Mouse (Mus musculus): ENCODE measurements around the gene Rnf126. TPM values are rescaled to one million over a fixed set of nuclear protein-coding genes. Genes with fewer than 3 reads are reported as not detected.

Gene Rnf126
- polyA plus RNA-seq, 1 experiment, result 122 TPM

DNA sequence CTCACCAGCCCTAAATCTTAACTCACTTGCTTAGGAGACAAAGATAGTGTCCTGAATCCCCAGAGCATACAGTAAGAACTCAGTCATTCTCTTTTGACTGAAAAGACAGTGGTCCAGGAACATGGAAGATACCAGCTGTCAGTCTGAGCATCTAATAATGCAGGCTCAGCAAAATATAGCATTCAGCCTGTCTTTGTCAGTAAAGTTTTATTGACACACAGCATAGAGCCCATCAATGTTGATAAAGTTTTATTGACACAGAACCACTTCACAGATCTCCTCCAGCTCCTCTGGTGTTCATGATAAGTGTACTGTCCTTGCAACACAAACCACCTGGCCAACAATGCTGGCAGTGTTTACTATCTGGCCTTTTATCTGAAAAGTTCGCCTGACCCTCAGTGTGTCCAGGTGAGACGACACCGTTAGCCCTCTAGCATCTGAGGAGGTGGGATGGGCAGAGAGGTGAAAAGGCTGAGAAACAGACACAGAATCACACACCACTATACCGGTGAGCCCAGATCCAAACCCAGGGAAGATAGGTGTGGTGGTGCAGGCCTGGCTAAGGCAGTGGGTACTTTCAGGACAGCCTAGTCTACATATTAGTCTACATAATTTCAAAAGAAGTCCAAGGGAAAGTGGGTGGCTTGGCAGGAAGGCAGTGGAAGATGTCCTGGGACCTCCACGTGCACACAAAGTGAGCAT is 25.7 kb upstream of the Rnf126 start:
- Histone ChIP-seq H3K4me3 (ENCODE audit: extremely low read depth, insufficient read depth, insufficient read length) (no peak overlapping the region), H3K4me1 (ENCODE audit: control insufficient read depth, insufficient read depth, insufficient read length) (peaks cover 2% of the 10 kb centered on the region), H3K27ac (ENCODE audit: insufficient read depth, low read length) (no peak overlapping the region), H3K27me3 (ENCODE audit: control insufficient read depth, insufficient read depth, low read length) (no peaks in the 10 kb centered on the region), H3K36me3 (ENCODE audit: control insufficient read depth, insufficient read depth, low read length) (no peaks in the 10 kb centered on the region)
- 88% methylated on average over 5 of the region's 5 CpGs for WGBS
- TF ChIP-seq CTCF (IDR thresholded peaks at IDR 0.05; ENCODE audit: extremely low read depth, insufficient read depth, insufficient read length, insufficient replicate concordance) (no peak), POLR2A (IDR thresholded peaks at IDR 0.05; ENCODE audit: low read depth, low read length) (no peak)
- DNase-seq (ENCODE audit: low read depth in 1 of 2, low spot score in 2 of 2), result no peak

DNA sequence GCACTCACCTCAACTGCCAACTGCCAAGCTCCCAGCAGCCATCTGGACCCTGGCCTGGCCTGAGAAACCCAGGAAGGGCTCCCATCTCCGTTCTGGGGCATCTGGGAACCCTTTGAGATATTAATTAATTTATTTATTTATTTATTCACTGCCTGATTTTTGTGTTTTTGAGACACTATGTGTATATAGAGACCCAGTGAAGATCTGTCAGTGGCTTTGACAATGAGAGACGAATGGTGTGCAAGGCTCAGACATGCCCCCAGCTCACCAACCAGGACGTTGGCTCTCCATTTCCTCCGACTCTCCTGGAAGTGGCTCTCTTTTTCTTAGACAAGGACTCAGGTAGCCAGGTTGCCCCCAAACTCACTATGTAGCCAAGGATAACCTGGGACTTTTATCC is 24.1 kb upstream of the Rnf126 start, which contains the start of gene Prss57:
Gene Prss57 (minus strand): TSS at position 101 of the 400 bp plus-strand sequence.
- DNase-seq (ENCODE audit: low read depth in 1 of 2, low spot score in 2 of 2), result no peak
- 74% methylated on average over 4 of the region's 4 CpGs for WGBS
- no peak for TF ChIP-seq CTCF (IDR thresholded peaks at IDR 0.05; ENCODE audit: extremely low read depth, insufficient read depth, insufficient read length, insufficient replicate concordance)
- no peak for TF ChIP-seq POLR2A (IDR thresholded peaks at IDR 0.05; ENCODE audit: low read depth, low read length)
- no peaks in the 10 kb centered on the region for H3K27me3 ChIP-seq (ENCODE audit: control insufficient read depth, insufficient read depth, low read length)
- no peak within 1 kb of the TSS for H3K4me3 ChIP-seq (ENCODE audit: extremely low read depth, insufficient read depth, insufficient read length)
- no peak within 1 kb of the TSS for H3K27ac ChIP-seq (ENCODE audit: insufficient read depth, low read length)
- no peaks in the 10 kb centered on the region for H3K36me3 ChIP-seq (ENCODE audit: control insufficient read depth, insufficient read depth, low read length)
- H3K4me1 ChIP-seq (ENCODE audit: control insufficient read depth, insufficient read depth, insufficient read length), result peaks cover 2% of the 10 kb centered on the region

DNA sequence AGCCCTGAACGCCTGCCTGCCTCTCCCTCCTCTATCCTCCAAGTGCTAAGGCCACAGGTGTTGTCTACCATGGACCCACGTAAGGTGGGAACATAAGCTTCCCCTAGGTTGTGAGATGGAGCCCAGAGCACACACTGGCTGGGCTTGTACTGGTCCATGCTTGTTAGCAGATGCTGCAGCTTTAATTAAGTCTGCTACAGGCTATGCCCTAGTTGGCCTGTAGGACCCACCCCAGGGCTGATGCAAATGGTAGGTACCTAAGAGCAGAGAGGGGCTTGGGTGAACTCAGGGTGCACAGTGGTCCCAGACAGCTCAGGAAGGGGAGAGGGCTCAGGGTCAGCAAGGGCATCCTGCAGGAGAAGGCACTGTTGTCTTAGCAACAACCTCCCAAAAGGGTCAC is 22.8 kb upstream of the Rnf126 start:
- Histone ChIP-seq H3K36me3 (ENCODE audit: control insufficient read depth, insufficient read depth, low read length) (no peaks in the 10 kb centered on the region), H3K4me1 (ENCODE audit: control insufficient read depth, insufficient read depth, insufficient read length) (no peaks in the 10 kb centered on the region; the same call in 1 of the 2 replicates), H3K4me3 (ENCODE audit: extremely low read depth, insufficient read depth, insufficient read length) (no peak overlapping the region), H3K27ac (ENCODE audit: insufficient read depth, low read length) (no peak overlapping the region), H3K27me3 (ENCODE audit: control insufficient read depth, insufficient read depth, low read length) (no peaks in the 10 kb centered on the region)
- DNase-seq (ENCODE audit: low read depth in 1 of 2, low spot score in 2 of 2), result no peak
- no peak for TF ChIP-seq CTCF (IDR thresholded peaks at IDR 0.05; ENCODE audit: extremely low read depth, insufficient read depth, insufficient read length, insufficient replicate concordance)
- no peak for TF ChIP-seq POLR2A (IDR thresholded peaks at IDR 0.05; ENCODE audit: low read depth, low read length)
- 60% methylated on average over 2 of the region's 2 CpGs for WGBS

DNA sequence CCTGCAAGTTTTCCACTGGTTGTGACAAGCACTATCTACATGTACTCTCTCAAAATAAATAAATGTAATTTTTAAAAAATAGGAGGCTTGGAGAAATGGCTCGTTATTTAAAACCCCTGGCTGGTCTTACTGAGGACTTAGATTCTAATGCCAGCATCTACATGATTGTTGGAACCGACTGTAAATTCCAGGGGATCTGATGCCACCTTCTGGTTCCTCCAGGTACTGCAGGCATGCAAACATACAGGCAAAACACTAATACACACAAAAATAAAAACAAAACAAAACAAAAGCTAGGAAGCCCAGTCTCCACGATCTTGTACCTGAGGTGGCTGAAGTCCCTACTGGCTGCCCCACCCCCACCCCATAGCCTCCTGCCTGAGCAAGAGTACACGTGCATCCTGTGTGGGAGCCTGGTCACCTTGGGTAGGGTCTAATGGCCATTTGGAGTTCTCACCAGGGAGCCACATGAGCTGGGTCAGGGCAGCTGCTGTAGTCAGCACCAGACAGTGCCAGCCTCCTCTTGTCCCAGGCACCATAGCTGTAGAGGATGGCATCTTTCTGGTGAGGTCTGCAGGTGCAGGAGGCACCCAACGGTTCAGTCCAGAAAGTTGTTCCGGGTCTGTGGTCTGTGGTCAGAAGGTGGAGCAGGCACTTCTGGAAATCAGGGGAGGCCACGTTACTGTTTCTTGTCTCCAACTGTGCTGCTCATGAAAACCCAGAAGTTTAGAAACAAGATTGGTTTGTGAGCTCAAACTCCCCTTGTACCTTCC is 21.8 kb upstream of the Rnf126 start:
- DNase-seq (ENCODE audit: low read depth in 1 of 2, low spot score in 2 of 2), result peak; percentile 60 to 71
- TF ChIP-seq CTCF (IDR thresholded peaks at IDR 0.05; ENCODE audit: extremely low read depth, insufficient read depth, insufficient read length, insufficient replicate concordance) (peak; percentile 57; the same call in 1 of the 2 replicates), POLR2A (IDR thresholded peaks at IDR 0.05; ENCODE audit: low read depth, low read length) (no peak)
- Histone ChIP-seq H3K27me3 (ENCODE audit: control insufficient read depth, insufficient read depth, low read length) (no peaks in the 10 kb centered on the region), H3K4me1 (ENCODE audit: control insufficient read depth, insufficient read depth, insufficient read length) (no peaks in the 10 kb centered on the region), H3K27ac (ENCODE audit: insufficient read depth, low read length) (no peak overlapping the region), H3K36me3 (ENCODE audit: control insufficient read depth, insufficient read depth, low read length) (no peaks in the 10 kb centered on the region), H3K4me3 (ENCODE audit: extremely low read depth, insufficient read depth, insufficient read length) (no peak overlapping the region)
- WGBS, result 4% methylated on average over 7 of the region's 7 CpGs

DNA sequence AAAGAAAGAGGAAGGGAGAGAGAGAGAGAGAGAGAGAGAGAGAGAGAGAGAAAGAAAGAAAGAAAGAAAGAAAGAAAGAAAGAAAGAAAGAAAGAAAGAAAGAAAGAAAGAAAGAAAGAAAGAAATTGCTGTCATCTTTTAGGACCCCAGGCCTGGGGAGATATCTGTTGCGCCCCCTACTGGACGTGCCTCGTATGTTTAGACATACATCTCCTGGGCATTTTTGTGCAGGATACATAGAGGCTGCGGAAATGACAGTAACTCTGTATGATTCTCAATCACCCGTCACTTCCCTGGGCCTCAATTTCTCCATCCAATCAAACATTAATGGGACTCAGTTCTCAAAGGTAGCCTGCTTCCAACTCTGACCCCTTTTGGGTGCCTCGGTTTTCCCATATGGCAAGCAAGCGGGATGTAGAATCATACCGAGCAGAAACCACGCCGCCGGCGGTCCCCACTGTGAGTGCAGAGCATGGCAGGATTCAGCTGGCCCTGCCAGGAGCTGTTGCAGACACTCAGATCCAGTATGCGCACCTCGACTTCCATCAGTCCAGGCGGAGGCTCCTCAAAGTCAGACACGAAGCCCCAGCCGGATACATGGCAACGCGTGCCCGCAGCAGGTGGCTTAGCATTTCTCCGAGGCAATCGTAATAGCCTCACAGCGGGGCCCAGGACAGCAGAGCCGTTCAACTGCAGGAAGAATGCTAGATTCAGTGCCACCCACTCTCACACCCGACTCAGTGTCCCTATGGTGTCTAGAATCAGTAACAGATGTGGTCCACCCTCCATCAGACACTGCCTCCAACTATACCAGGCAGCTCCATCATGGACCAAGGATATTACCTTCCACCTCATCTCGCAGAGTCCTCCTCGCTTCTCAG is 17.4 kb upstream of the Rnf126 start:
- H3K27ac ChIP-seq (ENCODE audit: insufficient read depth, low read length), result no peak overlapping the region
- TF ChIP-seq POLR2A (IDR thresholded peaks at IDR 0.05; ENCODE audit: low read depth, low read length), result no peak
- peak; percentile 30; the same call in 1 of the 2 replicates for TF ChIP-seq CTCF (IDR thresholded peaks at IDR 0.05; ENCODE audit: extremely low read depth, insufficient read depth, insufficient read length, insufficient replicate concordance)
- no peaks in the 10 kb centered on the region for H3K27me3 ChIP-seq (ENCODE audit: control insufficient read depth, insufficient read depth, low read length)
- peaks cover 9% of the 10 kb centered on the region for H3K4me1 ChIP-seq (ENCODE audit: control insufficient read depth, insufficient read depth, insufficient read length)
- no peak overlapping the region for H3K4me3 ChIP-seq (ENCODE audit: extremely low read depth, insufficient read depth, insufficient read length)
- no peaks in the 10 kb centered on the region for H3K36me3 ChIP-seq (ENCODE audit: control insufficient read depth, insufficient read depth, low read length)
- WGBS, result 77% methylated on average over 27 of the region's 27 CpGs
- peak in 1 of 2 experiments; percentile 33 for DNase-seq (ENCODE audit: low read depth in 1 of 2, low spot score in 2 of 2)

DNA sequence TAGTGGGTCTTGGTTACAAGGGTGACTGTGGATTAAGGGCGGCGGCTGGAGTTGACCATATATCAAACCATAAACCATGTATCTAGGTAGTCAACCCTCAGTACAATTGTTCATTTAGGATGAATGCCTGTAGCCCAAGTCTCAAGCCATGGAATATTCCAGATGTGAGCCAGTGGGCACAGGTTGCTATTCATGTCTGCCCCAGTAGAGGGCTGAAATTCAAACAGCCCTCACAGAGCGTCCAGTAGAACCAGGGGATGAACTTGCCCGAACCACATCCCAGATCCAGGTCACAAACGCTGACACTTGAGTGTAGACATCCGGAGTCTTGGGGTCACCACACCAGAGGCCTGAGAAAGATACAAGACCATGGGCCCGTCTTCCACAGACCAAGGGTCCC is 16.3 kb upstream of the Rnf126 start:
- H3K27ac ChIP-seq (ENCODE audit: insufficient read depth, low read length), result no peak overlapping the region
- no peaks in the 10 kb centered on the region for H3K36me3 ChIP-seq (ENCODE audit: control insufficient read depth, insufficient read depth, low read length)
- H3K27me3 ChIP-seq (ENCODE audit: control insufficient read depth, insufficient read depth, low read length), result peaks cover 1% of the 10 kb centered on the region; the same call in 1 of the 2 replicates
- 83% methylated on average over 7 of the region's 7 CpGs for WGBS
- no peak overlapping the region for H3K4me3 ChIP-seq (ENCODE audit: extremely low read depth, insufficient read depth, insufficient read length)
- TF ChIP-seq POLR2A (IDR thresholded peaks at IDR 0.05; ENCODE audit: low read depth, low read length) (no peak), CTCF (IDR thresholded peaks at IDR 0.05; ENCODE audit: extremely low read depth, insufficient read depth, insufficient read length, insufficient replicate concordance) (no peak)
- no peak for DNase-seq (ENCODE audit: low read depth in 1 of 2, low spot score in 2 of 2)
- peaks cover 9% of the 10 kb centered on the region for H3K4me1 ChIP-seq (ENCODE audit: control insufficient read depth, insufficient read depth, insufficient read length)

Data from spleen, adult 2 months (tissue).